Mouse (Mus musculus) cerebellum, adult 18-20 months (tissue): ENCODE measurements at regions not wholly inside any gene's neighbourhood (a gene's known extent, or its start where the extent isn't known, plus 50 kb on each side); places are given as distances from the start of the nearest gene placed in this dataset.

Source experiments
- DNase-seq, 2 experiments: peaks; one replicate each; pipeline ENCODE4 v3.0.0; 2021

- no peak for DNase-seq
Observed at GRCm38 (mm10) chr12:9271484-9271883, 241.7 kb downstream of the Ttc32 start.

GRCm38 (mm10) chr12:9274181-9274580 lies 244.4 kb downstream of the Ttc32 start:
- DNase-seq: no peak

- DNase-seq: no peak
Observed at GRCm38 (mm10) chr12:9275697-9276096, 245.9 kb downstream of the Ttc32 start.

- DNase-seq: no peak
Observed at GRCm38 (mm10) chr12:9278735-9279134, 248.9 kb downstream of the Ttc32 start.

- DNase-seq: no peak
Observed at GRCm38 (mm10) chr12:9279893-9280605, 250.3 kb downstream of the Ttc32 start.

- no peak for DNase-seq
Observed at GRCm38 (mm10) chr12:9287271-9287670, 257.5 kb downstream of the Ttc32 start.

- no peak for DNase-seq
Observed at GRCm38 (mm10) chr12:9292656-9293055, 262.9 kb downstream of the Ttc32 start.

DNA sequence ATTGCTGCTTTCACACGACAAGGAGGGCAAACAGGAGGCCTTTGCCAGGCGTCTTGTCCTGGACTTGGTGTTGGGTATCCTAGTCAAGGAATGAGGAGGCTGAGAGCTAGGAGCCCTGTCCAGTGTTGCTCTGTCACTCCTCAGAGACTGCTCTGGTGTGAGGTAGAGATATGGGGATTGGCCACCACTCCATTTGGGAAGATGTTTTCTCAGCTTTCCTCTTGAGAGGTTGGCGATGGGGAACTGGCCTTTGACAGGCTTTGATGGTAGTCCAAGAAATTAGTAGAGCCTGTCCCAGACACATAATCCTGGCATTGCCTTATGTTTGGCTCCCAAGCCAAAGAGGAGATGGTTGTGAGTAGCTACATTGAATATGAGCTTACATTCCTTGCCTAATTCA lies 265.4 kb downstream of the Ttc32 start:
- no peak for DNase-seq

DNA sequence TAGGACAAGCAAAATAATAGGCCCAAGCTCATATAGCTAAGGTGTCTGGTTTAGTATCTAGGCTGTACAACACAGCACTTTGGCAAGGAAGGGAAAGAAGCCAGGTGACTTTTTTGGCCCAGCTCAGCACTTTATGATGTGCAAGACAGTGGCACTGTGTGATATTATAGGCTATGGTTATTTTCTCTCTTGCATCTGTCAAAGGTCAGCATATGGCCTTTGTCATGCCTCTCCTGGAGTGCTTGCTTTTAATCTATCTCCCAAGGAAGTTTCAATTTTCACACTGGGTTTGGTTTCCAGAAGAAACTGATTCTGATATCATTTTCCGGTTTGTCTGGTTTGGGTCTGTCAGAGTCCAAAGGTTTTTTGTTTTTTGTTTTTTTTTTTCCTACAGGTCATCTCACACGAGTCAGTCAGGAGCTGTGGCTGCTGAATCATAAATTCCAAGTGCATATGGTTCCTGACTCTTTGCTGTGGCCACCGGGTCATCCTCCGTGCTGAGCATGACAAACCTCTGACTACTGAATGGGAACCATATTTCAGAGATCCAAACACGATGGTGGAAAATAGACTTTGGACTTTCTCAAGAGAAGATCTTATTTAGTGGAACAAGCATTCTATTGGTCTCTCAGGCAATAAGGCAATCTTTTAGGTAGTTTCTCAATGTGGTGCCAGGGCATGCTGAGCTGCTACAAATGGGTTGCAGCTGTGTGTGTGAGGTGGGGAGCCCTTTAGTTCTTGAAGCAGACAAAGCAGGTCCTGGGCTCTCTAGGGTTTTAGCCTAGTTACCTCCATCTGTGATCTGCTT lies 269.3 kb downstream of the Ttc32 start:
- DNase-seq: no peak

DNA sequence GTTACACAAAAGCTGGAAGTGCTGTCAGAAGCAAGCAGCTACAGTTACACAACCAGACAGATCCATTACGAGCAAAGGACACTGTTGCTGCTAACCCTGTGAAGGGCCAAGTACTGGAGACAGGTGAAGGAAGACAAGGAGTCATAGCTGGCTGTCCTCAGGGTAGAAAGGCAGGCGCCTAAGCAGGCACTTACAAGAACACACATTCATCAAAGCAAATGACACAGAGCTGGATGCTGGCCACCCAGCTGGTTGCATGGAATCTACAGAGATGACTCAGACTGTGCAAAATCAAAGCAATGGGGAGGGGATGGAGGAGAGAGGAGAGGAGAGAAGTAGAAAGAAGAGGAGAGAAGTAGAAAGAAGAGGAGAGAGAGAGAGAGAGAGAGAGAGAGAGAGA lies 265.8 kb upstream of the Osr1 start:
- DNase-seq: no peak

- no peak for DNase-seq
Observed at GRCm38 (mm10) chr12:9337891-9338672, 231.8 kb upstream of the Osr1 start.

- DNase-seq: no peak
Observed at GRCm38 (mm10) chr12:9338801-9339231, 231.1 kb upstream of the Osr1 start.

GRCm38 (mm10) chr12:9340769-9341168 lies 229.1 kb upstream of the Osr1 start:
- DNase-seq: no peak

- DNase-seq: no peak
Observed at GRCm38 (mm10) chr12:9345359-9345758, 224.6 kb upstream of the Osr1 start.

DNA sequence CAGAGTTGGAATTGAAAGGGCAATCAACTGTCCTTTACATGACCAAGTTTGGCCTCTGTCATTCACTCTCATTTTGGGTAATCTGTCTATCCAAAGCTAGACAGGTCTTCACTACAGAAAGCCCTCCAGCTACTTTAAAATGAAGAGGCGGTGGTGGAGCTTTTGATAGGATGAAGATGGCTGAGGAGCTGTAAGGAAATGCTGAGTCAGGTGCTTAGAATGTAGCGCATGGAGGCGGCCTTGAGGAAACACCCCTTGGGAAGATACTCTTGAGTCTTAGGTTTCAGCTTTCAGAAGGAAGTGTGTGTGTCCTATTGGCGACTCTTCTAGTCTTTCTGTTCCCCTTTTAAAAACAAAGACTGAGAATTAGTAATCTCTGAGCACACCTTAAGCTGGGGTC lies 214.4 kb upstream of the Osr1 start:
- no peak for DNase-seq

DNA sequence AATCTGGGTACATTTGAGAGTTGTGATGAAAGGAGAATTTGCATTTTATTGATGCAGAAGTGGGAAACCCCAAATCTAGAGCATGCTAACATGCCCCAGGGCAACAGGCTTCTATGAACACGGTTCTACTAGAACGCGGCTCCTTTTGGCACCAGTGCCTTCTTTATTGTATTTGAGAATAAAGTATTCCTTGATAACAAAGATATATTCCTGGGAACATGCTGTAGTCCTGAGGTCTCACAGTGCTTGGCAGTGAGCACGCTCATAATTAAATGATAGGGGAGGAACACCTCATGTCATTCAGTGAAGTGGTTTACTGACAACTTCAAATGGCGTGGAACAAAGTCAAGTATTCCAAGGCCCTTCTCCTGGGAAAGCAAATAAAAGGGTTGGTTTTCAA lies 212.1 kb upstream of the Osr1 start:
- no peak for DNase-seq

GRCm38 (mm10) chr12:9358872-9359271 lies 211.0 kb upstream of the Osr1 start:
- no peak for DNase-seq

GRCm38 (mm10) chr12:9365931-9366330 lies 204.0 kb upstream of the Osr1 start:
- DNase-seq: no peak

DNA sequence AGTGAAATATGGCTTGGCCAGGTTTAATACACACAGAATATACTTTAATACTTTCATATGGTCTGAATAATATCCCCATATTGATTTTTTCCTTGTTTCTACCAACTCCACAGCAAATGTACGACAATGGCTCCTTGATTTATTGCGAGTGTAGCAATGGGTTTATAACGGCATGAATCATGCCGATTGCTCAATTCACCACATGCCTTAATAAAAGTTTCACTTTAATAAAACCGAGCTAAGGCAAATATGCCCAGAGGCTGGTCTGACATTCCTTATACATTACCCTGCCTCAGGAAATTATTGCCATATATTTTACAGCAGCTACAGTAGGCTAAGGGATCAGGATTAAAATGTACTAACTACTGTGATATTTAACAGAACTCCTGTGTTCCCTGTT lies 201.2 kb upstream of the Osr1 start:
- no peak for DNase-seq

DNA sequence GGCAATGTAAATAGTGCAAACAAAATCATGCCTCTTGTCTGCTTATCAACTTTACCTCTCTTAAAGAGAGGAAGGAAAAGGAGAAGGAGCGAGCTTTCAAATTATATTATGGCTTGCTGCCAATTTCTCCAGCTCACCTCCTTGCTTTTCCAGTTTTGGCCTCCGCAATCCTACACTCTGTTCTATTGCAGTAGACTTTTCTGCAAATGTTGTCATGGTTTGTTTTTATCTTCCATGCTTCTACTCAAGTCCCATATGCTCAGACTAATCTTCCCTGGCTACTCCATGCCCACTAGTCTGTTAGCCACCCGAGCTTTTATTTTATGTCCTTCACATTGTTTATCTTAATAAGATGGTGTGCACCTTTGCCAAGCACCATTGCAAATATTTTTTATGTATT lies 168.0 kb upstream of the Osr1 start:
- no peak for DNase-seq

GRCm38 (mm10) chr12:9404981-9405380 lies 164.9 kb upstream of the Osr1 start:
- DNase-seq: no peak

DNA sequence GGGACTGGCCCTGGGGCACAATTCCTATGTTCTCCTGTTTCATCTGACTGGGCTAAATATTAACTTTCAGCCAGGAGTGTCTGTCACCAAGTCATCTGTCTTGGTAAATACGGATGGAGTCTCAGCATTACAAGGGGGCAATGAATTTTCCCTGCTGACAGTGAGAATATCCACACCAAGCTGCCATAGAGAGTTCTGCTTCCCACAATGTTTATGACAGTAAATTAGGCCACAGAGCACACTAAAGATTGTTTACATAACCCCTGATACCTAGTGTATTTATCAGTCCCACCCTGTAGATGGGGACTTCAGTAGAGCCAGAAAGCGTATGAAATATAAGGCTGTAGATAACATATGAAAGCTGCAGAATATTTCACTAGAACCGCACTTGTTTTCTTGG lies 150.6 kb upstream of the Osr1 start:
- no peak for DNase-seq

DNA sequence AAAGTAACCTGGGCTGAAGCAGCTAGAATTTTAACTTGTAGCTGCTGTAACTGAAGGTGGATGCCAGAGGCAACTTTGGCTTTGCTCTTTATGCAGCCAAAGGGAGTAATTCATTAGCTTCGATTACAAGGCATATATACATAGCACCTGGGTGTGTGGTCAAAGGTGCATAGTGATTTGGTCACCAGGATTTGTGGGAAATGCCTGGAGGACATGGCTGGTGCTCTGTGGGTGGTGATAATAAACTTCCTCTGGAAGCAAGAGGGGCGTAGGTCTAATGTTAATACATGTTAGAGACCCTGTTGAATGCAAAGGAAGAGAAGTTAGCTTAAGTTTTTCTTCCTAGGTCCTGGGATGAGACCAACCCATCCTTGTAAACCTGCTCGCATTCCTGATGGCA lies 139.3 kb upstream of the Osr1 start:
- no peak for DNase-seq
